Mouse (Mus musculus): Measurements from ENCODE around the gene Ints13. TPM values are rescaled to one million over a fixed set of nuclear protein-coding genes. Genes with fewer than 3 reads are reported as not detected.

Ints13 gene
- polyA plus RNA-seq, 1 experiment from 2014 or later: 39.4 TPM

Other genes with a start within 250 kb of the Ints13 start
- gene Itpr2, start 75.6 kb downstream of the Ints13 start, polyA plus RNA-seq (2015; fragmentation: Nextera tagmentation; extraction: Ambion mirVana): 2.4 and 2.8 TPM in 2 replicates
- gene Fgfr1op2, start 632 bp downstream of the Ints13 start, polyA plus RNA-seq (2015; fragmentation: Nextera tagmentation; extraction: Ambion mirVana): 89.1 and 99.7 TPM in 2 replicates
- 68.3 and 74.2 TPM in 2 replicates for gene Med21, start 64.7 kb upstream of the Ints13 start, polyA plus RNA-seq (2015; fragmentation: Nextera tagmentation; extraction: Ambion mirVana)
- 32.7 and 36.3 TPM in 2 replicates for gene Tm7sf3, start 65.0 kb upstream of the Ints13 start, polyA plus RNA-seq (2015; fragmentation: Nextera tagmentation; extraction: Ambion mirVana)
- gene Stk38l, start 147.2 kb upstream of the Ints13 start, polyA plus RNA-seq (2015; fragmentation: Nextera tagmentation; extraction: Ambion mirVana): 5.1 and 5.7 TPM in 2 replicates
- gene Arntl2, start 218.2 kb upstream of the Ints13 start, polyA plus RNA-seq (2015; fragmentation: Nextera tagmentation; extraction: Ambion mirVana): 0.30 and 0.31 TPM in 2 replicates

All from liver, embryonic 13.5 days (tissue).